Mouse (Mus musculus): ENCODE data around the gene Gm28919.
"Not testable (repeated sequence)": the region's sequence is repeated elsewhere in the genome, so short reads cannot be mapped to it uniquely, and the experiment has no call there.

The Gm28919 gene

DNA sequence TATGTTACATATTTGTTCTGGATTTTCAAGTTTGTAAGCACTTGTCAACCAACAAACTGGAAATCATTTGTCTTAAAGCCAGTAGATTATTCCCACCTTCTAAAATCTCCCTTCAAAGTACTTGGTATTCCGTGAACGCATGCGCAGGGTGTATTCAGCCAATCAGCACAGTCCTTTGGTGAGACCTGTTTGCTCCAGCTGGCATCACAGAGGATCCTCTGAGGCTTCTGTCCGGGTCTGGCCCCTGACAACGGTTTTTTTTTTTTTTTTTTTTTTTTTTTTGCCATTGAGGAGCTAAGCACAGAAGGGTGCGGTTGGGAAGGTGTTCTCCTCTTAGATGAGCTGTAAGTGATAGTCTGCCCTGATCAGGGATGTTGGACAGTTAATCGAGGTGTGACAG is at the start of gene Gm28919:
TSS of gene Gm28919 (plus strand) at position 301 of the 400 bp plus-strand sequence.
- DNase-seq (ENCODE audit: low read depth, low spot score), result not testable (repeated sequence)

Measured in A20 (cell line).